ENCODE assay signal across 8 mouse cellular contexts in the genomic region with DNA sequence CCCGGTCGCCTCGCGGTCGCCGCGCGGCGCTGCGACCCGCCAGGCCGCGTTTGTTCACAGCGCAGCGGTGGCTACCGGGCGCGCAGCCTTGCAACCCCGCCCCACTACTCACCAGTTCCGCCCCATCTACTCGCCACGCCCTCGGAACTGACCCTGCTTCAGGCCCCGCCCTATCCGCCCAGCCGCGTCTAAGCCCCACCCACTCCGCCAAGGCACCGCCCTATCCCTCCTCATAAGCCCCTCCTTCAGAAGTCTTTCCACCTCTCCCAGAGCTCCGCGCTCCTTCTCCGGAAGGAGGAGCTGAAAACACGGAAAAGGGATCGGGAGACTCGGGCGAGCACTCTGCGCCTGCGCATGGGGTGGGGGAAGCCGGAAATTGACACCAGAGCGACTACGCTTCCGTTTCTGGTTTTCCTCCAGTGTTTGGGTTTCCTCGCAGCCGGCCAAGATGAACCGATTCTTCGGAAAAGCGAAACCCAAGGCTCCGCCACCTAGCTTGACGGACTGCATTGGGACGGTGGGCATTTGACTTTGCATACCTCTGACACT. TPM values are rescaled to one million over a fixed set of nuclear protein-coding genes. Genes with fewer than 3 reads are reported as not detected.
DNase-seq lines count a peak whose midpoint lies in the region; ATAC-seq lines count a peak whose summit lies in the region.

Bag1 (minus strand) TSS at position 135 of the 549 bp plus-strand sequence.
Chmp5 (plus strand) TSS at position 248 of the 549 bp plus-strand sequence.

- peak; percentile 99 for DNase-seq in adipocyte (ENCODE audit: low spot score)
- peak; percentile 98 for DNase-seq in embryo, embryonic 10 days (ENCODE audit: low spot score)
- DNase-seq in gastrocnemius, postnatal 10 days = peak; percentile 99
- peak; percentile 99 for DNase-seq in induced T-regulatory cell, adult 2 months (ENCODE audit: low read depth)
- DNase-seq in left cerebral cortex, adult 9 months (ENCODE audit: low spot score in 2 of 2) = peak; percentile 97 to 99
- DNase-seq in right cerebral cortex, postnatal 14 days = peak; percentile 97
- DNase-seq in urinary bladder, postnatal 36 days (ENCODE audit: low spot score in 2 of 2) = peak; percentile 99 to 100

- ATAC-seq in megakaryocyte progenitor cell, adult 5-6 weeks (replicated peaks; ENCODE audit: poor library complexity) = peak; percentile 95

RNA-seq across cellular contexts. Expression of gene Bag1, which starts in this region (rescaled TPM):
- 100 to 1,000 TPM; 158 to 160 TPM for total RNA-seq in gastrocnemius, postnatal 10 days (2021)
- 163 and 167 TPM in 2 replicates for total RNA-seq in megakaryocyte progenitor cell, adult 5-6 weeks (2015)
- total RNA-seq in megakaryocyte progenitor cell, adult 5-6 weeks (2017) = 361 and 403 TPM in 2 replicates

RNA-seq across cellular contexts. Expression of gene Chmp5, which starts in this region (rescaled TPM):
- 10 to 100 TPM; 33.0 to 33.9 TPM for total RNA-seq in gastrocnemius, postnatal 10 days (2021)
- total RNA-seq in megakaryocyte progenitor cell, adult 5-6 weeks (2015) = 52.0 and 55.4 TPM in 2 replicates
- 81.4 and 87.2 TPM in 2 replicates for total RNA-seq in megakaryocyte progenitor cell, adult 5-6 weeks (2017)

Comparison
In these comparisons a context has a peak if more than half of its experiments do, and no peak if none do; other contexts are left out.
1. Peak in every context shown above with its lines: DNase-seq and ATAC-seq.